8 mouse cellular contexts compared by ENCODE assay signal in the genomic region with DNA sequence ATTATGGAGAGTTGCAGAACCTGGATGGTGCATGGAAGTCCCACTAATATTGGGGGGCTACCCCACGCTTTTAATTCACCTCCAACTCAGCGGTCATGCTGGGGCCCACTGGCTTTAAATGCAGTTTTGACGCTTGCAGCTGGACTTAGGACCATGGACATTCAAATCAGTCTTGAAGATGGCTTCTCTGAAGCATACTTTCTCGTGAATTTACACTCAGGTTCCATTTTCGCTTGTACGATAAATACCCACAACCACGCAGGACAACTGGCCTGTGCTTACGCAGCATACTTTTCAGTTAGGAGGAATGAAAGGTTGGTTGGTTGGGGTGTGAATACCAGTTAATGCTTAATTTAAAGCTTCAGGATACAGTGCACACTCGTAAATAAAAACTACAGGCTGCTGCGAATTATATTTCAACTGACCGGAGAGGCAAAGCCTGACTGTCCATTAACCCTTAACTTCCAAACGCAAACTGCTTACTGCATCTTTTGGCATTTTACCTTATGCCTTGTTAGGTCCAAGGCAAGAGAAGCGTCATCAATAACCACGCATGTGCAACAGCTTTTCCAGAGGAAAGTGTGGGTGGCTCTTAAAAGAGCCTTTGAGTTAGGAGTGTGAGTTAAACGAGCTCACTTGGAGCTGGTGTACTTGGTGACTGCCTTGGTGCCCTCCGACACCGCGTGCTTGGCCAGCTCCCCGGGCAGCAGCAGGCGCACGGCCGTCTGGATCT. TPM values are rescaled to one million over a fixed set of nuclear protein-coding genes. Genes with fewer than 3 reads are reported as not detected.
DNase-seq lines count a peak whose midpoint lies in the region; ATAC-seq and TF ChIP-seq lines count a peak whose summit lies in the region.

No protein-coding gene starts in this region.

- DNase-seq in CD4-positive, CD25-positive, alpha-beta regulatory T cell, adult 2 months (ENCODE audit: low read depth, low spot score) = peak; percentile 45
- peak; percentile 21 to 45 for DNase-seq in right cerebral cortex, adult 2 months (ENCODE audit: low spot score in 2 of 2)
- no peak for DNase-seq in right cerebral cortex, postnatal 14 days
- peak; percentile 35 for DNase-seq in limb, embryonic 14.5 days (ENCODE audit: low spot score)
- no peak for DNase-seq in adrenal gland, postnatal 25 days

- under 1% methylated on average over 22 of the region's 22 CpGs for WGBS in forebrain, embryonic 12.5 days
- 1% methylated on average over 19 of the region's 22 CpGs for WGBS in limb, embryonic 14.5 days
- under 1% methylated on average over 19 of the region's 22 CpGs for WGBS in neural tube, embryonic 14.5 days

- H3K9me3 ChIP-seq in forebrain, embryonic 12.5 days = no peaks in the 10 kb centered on the region
- H3K9me3 ChIP-seq in limb, embryonic 14.5 days (ENCODE audit: control insufficient read depth, low read length) = no peaks in the 10 kb centered on the region
- no peaks in the 10 kb centered on the region for H3K9me3 ChIP-seq in neural tube, embryonic 14.5 days (ENCODE audit: control insufficient read depth, low read length)

- no peak for ATAC-seq in CD4-positive, CD25-positive, alpha-beta regulatory T cell, adult 4 months
- no peak for ATAC-seq in forebrain, embryonic 12.5 days (ENCODE audit: low FRiP score)
- ATAC-seq in limb, embryonic 14.5 days (ENCODE audit: low FRiP score, low read depth) = no peak
- ATAC-seq in neural tube, embryonic 14.5 days (ENCODE audit: low read depth) = no peak

- peak overlapping the region; percentile 44 for H3K4me3 ChIP-seq in forebrain, embryonic 12.5 days (replicated peaks)
- peak overlapping the region; percentile 42 for H3K4me3 ChIP-seq in limb, embryonic 14.5 days (replicated peaks; ENCODE audit: low read length)
- peak overlapping the region; percentile 37 for H3K4me3 ChIP-seq in neural tube, embryonic 14.5 days (ENCODE audit: low read depth, low read length)

- no peaks in the 10 kb centered on the region for H3K27me3 ChIP-seq in forebrain, embryonic 12.5 days
- no peaks in the 10 kb centered on the region for H3K27me3 ChIP-seq in limb, embryonic 14.5 days (ENCODE audit: control insufficient read depth, insufficient read depth, low read length)
- H3K27me3 ChIP-seq in neural tube, embryonic 14.5 days (ENCODE audit: control insufficient read depth, insufficient read depth, low read length) = no peaks in the 10 kb centered on the region

- peak overlapping the region; percentile 96 for H3K27ac ChIP-seq in forebrain, embryonic 12.5 days
- H3K27ac ChIP-seq in limb, embryonic 14.5 days (replicated peaks; ENCODE audit: low read depth, low read length) = peak overlapping the region; percentile 84
- H3K27ac ChIP-seq in neural tube, embryonic 14.5 days (ENCODE audit: low read depth, low read length) = peak overlapping the region; percentile 13; the same call in 1 of the 2 replicates

- TF ChIP-seq POLR2A in limb, embryonic 14.5 days (IDR thresholded peaks at IDR 0.05; ENCODE audit: borderline replicate concordance, extremely low read depth, insufficient read depth, insufficient read length) = no peak

- H3K4me1 ChIP-seq in forebrain, embryonic 12.5 days = peaks cover 33% of the 10 kb centered on the region
- H3K4me1 ChIP-seq in limb, embryonic 14.5 days (ENCODE audit: control insufficient read depth, insufficient read depth, low read length) = peaks cover 16% of the 10 kb centered on the region
- peaks cover 17% of the 10 kb centered on the region for H3K4me1 ChIP-seq in neural tube, embryonic 14.5 days (ENCODE audit: control insufficient read depth, insufficient read depth, low read length)

- peak overlapping the region; percentile 73 for H3K9ac ChIP-seq in forebrain, embryonic 12.5 days
- H3K9ac ChIP-seq in limb, embryonic 14.5 days (ENCODE audit: low read depth, low read length, severe bottlenecking) = peak overlapping the region; percentile 59
- H3K9ac ChIP-seq in neural tube, embryonic 14.5 days (replicated peaks; ENCODE audit: low read depth, low read length) = no peak overlapping the region; the same call in 1 of the 2 replicates

- no peaks in the 10 kb centered on the region for H3K36me3 ChIP-seq in forebrain, embryonic 12.5 days (replicated peaks)
- no peaks in the 10 kb centered on the region for H3K36me3 ChIP-seq in limb, embryonic 14.5 days (ENCODE audit: control insufficient read depth, insufficient read depth, low read length)
- H3K36me3 ChIP-seq in neural tube, embryonic 14.5 days (ENCODE audit: control insufficient read depth, insufficient read depth, low read length) = no peaks in the 10 kb centered on the region

- H3K4me2 ChIP-seq in forebrain, embryonic 12.5 days = peak overlapping the region; percentile 67
- peak overlapping the region; percentile 79 for H3K4me2 ChIP-seq in limb, embryonic 14.5 days (replicated peaks; ENCODE audit: low read depth, low read length, severe bottlenecking)
- H3K4me2 ChIP-seq in neural tube, embryonic 14.5 days (ENCODE audit: low read depth, low read length) = peak overlapping the region; percentile 76

RNA-seq across cellular contexts. Expression of gene Hist1h2bl, which starts 0.6 kb away (rescaled TPM):
- polyA plus RNA-seq in CD4-positive, CD25-positive, alpha-beta regulatory T cell, adult 4 months (2017; shearing (Covaris generic)) = not detected
- polyA plus RNA-seq in forebrain, embryonic 12.5 days (2016; fragmentation: Nextera tagmentation; extraction: Ambion mirVana) = 4.8 TPM in 1 of 2 replicates, not detected in the other
- 15.9 and 20.8 TPM in 2 replicates for polyA plus RNA-seq in limb, embryonic 14.5 days (2012; rRNA removed)
- 2.4 and 4.4 TPM in 2 replicates for polyA plus RNA-seq in limb, embryonic 14.5 days (2014; fragmentation: Nextera tagmentation; extraction: Ambion mirVana)
- polyA plus RNA-seq in neural tube, embryonic 14.5 days (2014; fragmentation: Nextera tagmentation; extraction: Ambion mirVana) = 1.5 TPM in 1 of 2 replicates, not detected in the other
- total RNA-seq in adrenal gland, postnatal 25 days (2021) = 91.0 and 102 TPM in 2 replicates

RNA-seq across cellular contexts. Expression of gene Hist1h2ai, which starts 0.9 kb away (rescaled TPM):
- polyA plus RNA-seq in CD4-positive, CD25-positive, alpha-beta regulatory T cell, adult 4 months (2017; shearing (Covaris generic)) = 10 to 100 TPM in 1 of 2 experiments, not detected in 1; 41.5 TPM
- 18.4 and 22.2 TPM in 2 replicates for polyA plus RNA-seq in forebrain, embryonic 12.5 days (2016; fragmentation: Nextera tagmentation; extraction: Ambion mirVana)
- polyA plus RNA-seq in limb, embryonic 14.5 days (2012; rRNA removed) = 17.5 and 34.8 TPM in 2 replicates
- polyA plus RNA-seq in limb, embryonic 14.5 days (2014; fragmentation: Nextera tagmentation; extraction: Ambion mirVana) = 30.7 and 38.1 TPM in 2 replicates
- polyA plus RNA-seq in neural tube, embryonic 14.5 days (2014; fragmentation: Nextera tagmentation; extraction: Ambion mirVana) = 7.0 and 9.4 TPM in 2 replicates
- total RNA-seq in adrenal gland, postnatal 25 days (2021) = 9.0 and 60.3 TPM in 2 replicates

RNA-seq across cellular contexts. Expression of gene Hist1h3h, which starts 2.2 kb away (rescaled TPM):
- polyA plus RNA-seq in CD4-positive, CD25-positive, alpha-beta regulatory T cell, adult 4 months (2017; shearing (Covaris generic)) = 1 to 10 TPM; 2.1 to 2.5 TPM
- polyA plus RNA-seq in forebrain, embryonic 12.5 days (2016; fragmentation: Nextera tagmentation; extraction: Ambion mirVana) = 13.8 and 14.8 TPM in 2 replicates
- polyA plus RNA-seq in limb, embryonic 14.5 days (2012; rRNA removed) = 34.5 and 61.8 TPM in 2 replicates
- polyA plus RNA-seq in limb, embryonic 14.5 days (2014; fragmentation: Nextera tagmentation; extraction: Ambion mirVana) = 18.4 and 18.6 TPM in 2 replicates
- polyA plus RNA-seq in neural tube, embryonic 14.5 days (2014; fragmentation: Nextera tagmentation; extraction: Ambion mirVana) = 0.79 and 2.4 TPM in 2 replicates
- total RNA-seq in adrenal gland, postnatal 25 days (2021) = 105 and 138 TPM in 2 replicates

RNA-seq across cellular contexts. Expression of gene Hist1h2bm, which starts 6.5 kb away (rescaled TPM):
- polyA plus RNA-seq in CD4-positive, CD25-positive, alpha-beta regulatory T cell, adult 4 months (2017; shearing (Covaris generic)) = 1 to 10 TPM; 1.8 to 2.5 TPM
- polyA plus RNA-seq in forebrain, embryonic 12.5 days (2016; fragmentation: Nextera tagmentation; extraction: Ambion mirVana) = 5.8 and 5.9 TPM in 2 replicates
- polyA plus RNA-seq in limb, embryonic 14.5 days (2012; rRNA removed) = 15.1 and 19.3 TPM in 2 replicates
- 4.8 and 6.3 TPM in 2 replicates for polyA plus RNA-seq in limb, embryonic 14.5 days (2014; fragmentation: Nextera tagmentation; extraction: Ambion mirVana)
- 0.82 TPM in 1 of 2 replicates, not detected in the other for polyA plus RNA-seq in neural tube, embryonic 14.5 days (2014; fragmentation: Nextera tagmentation; extraction: Ambion mirVana)
- total RNA-seq in adrenal gland, postnatal 25 days (2021) = 26.4 and 32.4 TPM in 2 replicates

RNA-seq across cellular contexts. Expression of gene Olfr1359, which starts 17.4 kb away (rescaled TPM):
- polyA plus RNA-seq in CD4-positive, CD25-positive, alpha-beta regulatory T cell, adult 4 months (2017; shearing (Covaris generic)) = not detected
- polyA plus RNA-seq in forebrain, embryonic 12.5 days (2016; fragmentation: Nextera tagmentation; extraction: Ambion mirVana) = not detected in 2 replicates
- polyA plus RNA-seq in limb, embryonic 14.5 days (2012; rRNA removed) = not detected in 2 replicates
- not detected in 2 replicates for polyA plus RNA-seq in limb, embryonic 14.5 days (2014; fragmentation: Nextera tagmentation; extraction: Ambion mirVana)
- polyA plus RNA-seq in neural tube, embryonic 14.5 days (2014; fragmentation: Nextera tagmentation; extraction: Ambion mirVana) = not detected in 2 replicates
- total RNA-seq in adrenal gland, postnatal 25 days (2021) = not detected in 2 replicates

Comparison
In these comparisons a context has a peak if more than half of its experiments do, and no peak if none do; other contexts are left out.
1. DNase-seq: peak in CD4-positive, CD25-positive, alpha-beta regulatory T cell, adult 2 months (single experiment), right cerebral cortex, adult 2 months (2 of 2) and limb, embryonic 14.5 days (single experiment); none in right cerebral cortex, postnatal 14 days (single experiment) and adrenal gland, postnatal 25 days (single experiment).
2. H3K27ac ChIP-seq: peak in every context shown above with its lines; median percentile 96 in forebrain, embryonic 12.5 days; 84 in limb, embryonic 14.5 days; 13 in neural tube, embryonic 14.5 days.
3. Peak in every context shown above with its lines, with median percentiles within 50 percentile points of each other: H3K4me2 ChIP-seq and H3K4me3 ChIP-seq.